Mouse (Mus musculus): ENCODE results near the gene Prdm16.

Prdm16 gene

DNA sequence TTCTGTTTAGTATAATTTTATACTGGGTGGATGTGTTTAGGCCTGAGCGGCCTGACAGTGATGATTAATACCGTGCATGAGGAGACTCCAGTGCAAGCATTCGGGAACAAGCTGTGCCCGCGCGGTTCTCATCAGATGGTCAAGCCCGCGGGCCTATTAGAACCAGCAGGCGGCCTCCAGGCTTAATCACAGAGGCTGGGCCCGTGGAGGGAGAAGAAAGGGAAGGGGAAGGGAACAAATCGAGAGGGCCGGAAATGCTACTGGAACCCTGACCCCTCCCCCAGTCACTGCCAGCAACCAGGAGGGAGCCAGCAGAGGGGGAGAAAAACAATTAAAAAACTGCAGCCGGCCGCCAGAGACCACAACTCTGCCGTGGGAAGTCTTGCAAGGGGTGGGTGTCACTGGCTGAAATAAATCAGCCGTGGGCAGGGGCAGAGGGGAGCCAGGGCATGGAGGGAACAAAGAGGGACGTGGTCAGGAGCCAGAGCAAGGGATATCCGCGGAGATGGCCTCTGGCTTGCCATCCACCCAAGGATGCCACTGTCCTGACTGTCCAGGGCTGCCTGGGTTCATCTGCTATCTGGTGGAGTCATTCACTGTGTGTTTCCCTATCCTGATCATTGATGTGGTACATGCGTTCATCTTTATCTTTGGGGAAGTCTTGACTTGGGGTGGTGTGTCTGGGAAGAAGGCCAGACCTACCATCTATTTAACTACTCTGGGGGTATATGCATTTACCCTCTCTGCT lies 246.2 kb downstream of the Prdm16 start:
- no peak for DNase-seq (ENCODE audit: low read depth, low spot score)

DNA sequence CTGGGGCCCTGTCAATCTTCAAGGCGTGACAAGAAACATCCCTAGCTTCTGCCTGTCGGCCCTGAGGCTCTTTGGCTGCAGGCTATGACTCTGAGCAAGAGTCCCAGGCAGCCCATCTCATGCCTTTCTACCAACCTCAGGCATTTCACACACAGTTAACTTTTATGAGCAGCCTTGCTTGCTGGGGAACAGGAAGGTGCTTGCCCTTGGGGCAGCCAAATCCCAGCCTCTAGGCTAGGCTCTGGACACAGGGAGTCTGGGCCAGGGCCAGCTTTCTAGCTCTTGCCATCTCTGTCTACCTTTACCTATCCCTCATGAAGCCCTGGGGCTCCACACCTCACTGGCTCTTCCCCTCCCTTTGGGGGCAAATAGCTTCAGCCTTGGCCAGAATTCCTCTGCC lies 247.0 kb downstream of the Prdm16 start:
- DNase-seq (ENCODE audit: low read depth, low spot score) = no peak

- DNase-seq (ENCODE audit: low read depth, low spot score) = no peak
These were observed 249.9 kb downstream of the Prdm16 start for GRCm38 (mm10) chr4:154386810-154387209.

- no peak for DNase-seq (ENCODE audit: low read depth, low spot score)
These were observed 250.8 kb downstream of the Prdm16 start for GRCm38 (mm10) chr4:154385918-154386317.

DNA sequence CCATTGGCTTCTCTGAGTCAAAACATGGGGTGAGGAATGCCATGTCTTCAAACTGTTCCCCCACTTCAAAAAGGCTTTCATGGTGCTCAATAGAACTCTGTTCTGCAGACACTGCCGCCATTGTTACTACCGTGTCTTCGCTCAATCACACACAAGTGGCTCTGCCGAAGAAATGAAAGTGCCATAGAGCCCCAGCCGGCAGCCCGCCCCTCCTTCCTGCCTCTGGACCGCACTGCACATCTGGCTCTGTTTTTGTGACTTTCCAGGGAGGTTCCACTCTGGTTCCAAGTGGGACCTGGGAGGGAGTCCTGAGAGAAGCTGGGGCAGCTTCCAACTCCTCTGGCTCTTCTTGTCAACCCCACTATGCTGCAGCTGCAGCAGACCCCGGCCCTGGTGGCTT lies 251.5 kb downstream of the Prdm16 start:
- DNase-seq (ENCODE audit: low read depth, low spot score) = no peak

DNA sequence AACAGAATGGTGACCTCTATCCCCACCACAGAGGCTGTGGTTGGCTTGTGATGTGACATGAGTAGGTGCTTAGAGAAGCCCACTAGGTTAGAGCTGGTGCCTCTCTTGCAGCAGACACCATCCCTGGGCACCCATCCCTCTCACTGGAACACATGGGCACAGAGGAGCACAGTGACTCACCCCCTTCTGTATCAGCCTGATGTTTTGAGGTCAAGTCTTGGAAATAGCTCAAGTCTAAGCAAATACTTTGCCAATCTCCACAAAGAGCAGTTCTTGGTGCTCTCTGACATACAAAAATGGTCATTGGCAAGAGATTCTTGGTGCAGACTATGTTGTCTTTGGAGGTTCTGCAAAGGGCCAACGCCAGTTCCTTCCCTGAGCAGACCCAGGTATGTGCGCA lies 257.8 kb downstream of the Prdm16 start:
- DNase-seq (ENCODE audit: low read depth, low spot score) = no peak

DNA sequence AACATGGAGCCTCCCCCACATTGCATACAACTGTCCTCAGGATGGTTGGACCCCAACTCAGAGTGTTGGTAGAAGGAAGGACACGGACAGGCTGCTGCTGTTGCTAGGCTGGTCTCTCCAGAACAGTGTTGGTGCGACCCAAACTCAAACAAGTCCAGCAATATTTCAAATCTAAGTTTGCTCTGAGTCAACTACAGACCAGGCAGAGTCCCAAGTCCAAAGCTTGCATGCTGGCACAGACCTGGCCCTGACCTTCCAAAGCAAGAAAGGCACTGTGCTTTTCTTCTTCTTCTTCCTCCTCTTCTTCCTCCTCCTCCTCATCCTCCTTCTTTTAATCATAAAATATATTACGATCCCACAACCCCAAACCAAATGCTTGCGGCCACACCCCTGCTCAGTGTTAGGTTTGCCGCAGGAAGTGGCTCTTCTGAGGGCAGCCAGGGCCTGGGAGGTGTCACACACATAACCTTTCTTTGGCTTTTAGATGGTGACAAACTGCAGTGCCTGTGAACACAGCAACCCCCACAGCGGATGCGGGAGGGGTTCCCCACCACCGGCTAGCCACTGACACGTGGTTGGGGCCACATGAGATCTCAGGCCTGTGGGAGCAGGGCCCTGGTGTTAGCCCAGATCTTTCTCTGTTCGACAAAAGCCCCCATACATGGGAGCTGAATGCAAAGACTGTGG lies 260.6 kb downstream of the Prdm16 start:
- DNase-seq (ENCODE audit: low read depth, low spot score) = no peak

GRCm38 (mm10) chr4:154371542-154372247 lies 265.0 kb downstream of the Prdm16 start:
- no peak for DNase-seq (ENCODE audit: low read depth, low spot score)

GRCm38 (mm10) chr4:154370841-154371240 lies 265.8 kb downstream of the Prdm16 start:
- DNase-seq (ENCODE audit: low read depth, low spot score) = no peak

DNA sequence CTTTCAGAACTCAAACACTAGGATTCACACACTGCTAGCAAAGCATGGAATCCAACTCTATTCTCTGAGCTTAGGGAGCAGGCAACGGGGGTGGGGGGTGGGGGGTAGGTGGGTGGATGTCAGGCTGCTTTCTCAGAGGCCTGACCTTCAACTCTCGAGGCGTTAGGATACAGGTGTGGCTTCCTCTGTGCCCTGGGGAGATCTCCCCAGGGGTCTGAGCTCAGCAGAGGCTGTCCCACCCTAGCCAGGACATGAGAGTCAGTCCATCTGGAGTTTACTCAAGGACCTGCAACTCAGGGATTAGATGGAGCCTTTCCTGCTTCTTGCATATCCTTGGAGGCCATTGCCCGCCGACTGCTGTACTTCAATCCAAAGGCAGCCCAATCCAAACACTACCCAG lies 267.6 kb downstream of the Prdm16 start:
- no peak for DNase-seq (ENCODE audit: low read depth, low spot score)

- no peak for DNase-seq (ENCODE audit: low read depth, low spot score)
These were observed 269.8 kb downstream of the Prdm16 start for GRCm38 (mm10) chr4:154366836-154367235.

- no peak for DNase-seq (ENCODE audit: low read depth, low spot score)
These were observed 271.9 kb downstream of the Prdm16 start for GRCm38 (mm10) chr4:154364752-154365151.

DNA sequence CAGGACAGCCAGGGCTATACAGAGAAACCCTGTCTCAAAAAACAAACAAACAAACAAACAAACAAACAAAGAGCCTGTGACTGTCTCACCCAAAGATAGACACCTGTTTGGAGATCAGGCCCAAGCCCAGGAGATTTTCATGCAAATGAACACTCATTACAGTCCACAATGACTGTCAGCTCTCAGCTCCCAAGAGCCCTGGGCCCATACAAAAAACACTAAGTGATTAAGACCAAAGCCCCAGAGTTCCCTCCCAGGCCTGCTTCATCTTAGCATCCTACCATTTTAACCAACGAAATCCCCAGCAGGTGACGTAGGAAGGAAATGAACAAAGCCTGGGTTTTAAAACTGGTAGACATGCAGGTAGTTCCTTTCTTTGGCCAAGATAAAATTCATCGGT lies 275.8 kb downstream of the Prdm16 start:
- no peak for DNase-seq (ENCODE audit: low read depth, low spot score)

DNA sequence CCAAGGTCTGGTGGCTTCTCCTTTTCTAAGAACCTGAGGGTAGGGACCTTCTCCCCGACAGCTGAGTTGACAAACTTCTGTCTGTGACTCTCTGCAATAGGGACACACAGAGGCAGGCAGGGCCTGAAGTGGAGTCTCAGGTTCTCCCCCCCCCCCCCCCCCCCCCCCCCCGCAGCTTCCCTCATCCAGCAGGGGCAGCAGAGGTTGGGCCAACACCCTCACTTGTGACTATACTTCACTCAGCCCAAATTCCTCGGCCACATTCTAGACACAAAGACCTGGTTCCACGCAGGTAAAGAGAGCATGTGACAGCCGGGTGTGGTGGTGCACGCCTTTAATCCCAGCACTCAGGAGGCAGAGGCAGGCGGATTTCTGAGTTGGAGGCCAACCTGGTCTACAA lies 276.2 kb downstream of the Prdm16 start:
- no peak for DNase-seq (ENCODE audit: low read depth, low spot score)

DNA sequence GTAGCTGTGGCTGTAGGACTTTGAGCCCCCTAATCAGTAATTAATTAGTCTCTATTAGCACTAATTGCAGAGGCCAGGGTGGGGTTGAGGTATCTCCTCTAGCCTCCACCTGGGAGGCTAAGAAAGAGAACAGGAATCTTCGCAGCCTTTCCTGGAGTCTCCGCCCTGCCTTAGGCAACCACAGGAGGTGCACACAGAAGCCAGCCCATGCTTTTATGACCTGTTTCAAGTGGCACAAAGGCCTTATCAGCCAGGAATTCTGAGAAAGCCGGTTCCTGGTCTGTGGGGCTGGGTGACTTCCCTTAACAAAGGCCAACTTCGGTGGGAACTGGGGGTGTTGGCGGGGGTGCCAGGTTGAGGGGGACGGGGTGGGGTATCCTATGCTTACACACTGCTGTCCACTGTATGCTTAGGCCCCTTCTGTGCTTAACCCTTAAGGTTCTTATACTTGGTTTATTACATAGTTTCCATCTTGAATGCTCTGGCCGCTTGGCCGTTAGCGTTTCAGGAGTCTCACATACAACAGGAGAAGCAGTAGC lies 276.8 kb downstream of the Prdm16 start:
- no peak for DNase-seq (ENCODE audit: low read depth, low spot score)

DNA sequence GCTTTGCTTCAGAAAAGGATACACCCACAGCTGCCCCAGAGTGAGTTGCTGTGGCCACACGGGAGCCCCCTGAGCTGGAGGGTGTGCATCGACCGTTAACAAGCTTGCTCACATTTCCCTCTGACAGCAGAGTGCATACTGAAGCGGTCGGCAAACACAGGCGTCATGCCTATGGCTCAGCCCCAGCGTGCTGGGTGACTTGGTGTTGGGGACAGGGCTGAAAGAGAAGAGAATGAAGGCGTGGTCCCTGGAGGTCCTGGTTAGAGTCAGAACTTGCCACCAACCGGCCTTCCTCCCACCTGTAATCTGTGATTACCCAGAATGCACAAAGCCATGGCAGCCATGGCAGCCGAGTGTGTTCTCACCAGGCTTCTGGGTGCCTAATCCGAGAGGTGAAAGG lies 277.9 kb downstream of the Prdm16 start:
- no peak for DNase-seq (ENCODE audit: low read depth, low spot score)

GRCm38 (mm10) chr4:154358370-154358769 lies 278.3 kb downstream of the Prdm16 start:
- no peak for DNase-seq (ENCODE audit: low read depth, low spot score)

- DNase-seq (ENCODE audit: low read depth, low spot score) = no peak
These were observed 281.3 kb downstream of the Prdm16 start for GRCm38 (mm10) chr4:154355408-154355807.

GRCm38 (mm10) chr4:154352246-154352645 lies 284.4 kb downstream of the Prdm16 start:
- DNase-seq (ENCODE audit: low read depth, low spot score) = no peak

- DNase-seq (ENCODE audit: low read depth, low spot score) = no peak
These were observed 288.4 kb downstream of the Prdm16 start for GRCm38 (mm10) chr4:154348197-154348786.

DNA sequence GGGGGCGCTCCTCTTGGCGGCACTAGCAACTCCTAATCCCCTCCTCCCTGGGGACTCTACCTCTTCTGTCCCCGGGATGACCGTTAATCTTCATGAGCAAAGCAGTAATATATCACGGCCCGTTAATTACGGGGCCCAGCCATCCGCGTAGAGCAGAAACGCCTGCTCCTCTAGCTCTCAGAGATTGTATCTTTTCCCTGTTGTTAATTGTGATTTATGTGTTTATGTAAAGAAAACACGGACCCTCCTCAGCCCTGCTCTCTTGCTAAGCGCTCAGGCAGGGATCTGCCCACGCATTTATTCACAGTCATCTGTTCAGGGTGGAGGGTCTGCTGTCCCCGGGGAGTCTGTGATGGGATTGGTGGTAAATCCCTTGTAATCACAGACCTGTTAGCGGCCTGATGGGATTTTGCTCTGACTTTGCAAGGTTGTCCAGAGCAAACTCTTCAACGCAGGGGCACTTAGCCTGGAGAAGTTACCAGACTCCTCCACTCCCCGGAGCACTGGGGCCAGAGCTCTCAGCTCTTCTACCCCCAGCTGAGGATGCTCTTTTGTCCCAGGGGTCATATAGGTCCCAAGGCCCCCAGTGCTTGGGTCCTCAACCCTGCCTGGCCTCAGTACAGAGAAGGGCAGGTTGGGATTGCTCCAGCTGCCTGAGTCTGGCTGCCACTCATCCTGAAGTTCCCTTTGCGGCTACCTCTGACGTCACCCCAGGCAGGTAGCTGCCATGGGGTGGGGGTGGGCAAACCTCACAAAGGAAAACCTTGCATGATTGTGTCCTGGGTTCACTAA lies 289.7 kb downstream of the Prdm16 start:
- no peak for DNase-seq (ENCODE audit: low read depth, low spot score)
